Mouse (Mus musculus): ENCODE data around the gene Rnf113a2.

Gene Rnf113a2

GRCm38 (mm10) chr12:84407874-84408818, 8.8 kb upstream of the Rnf113a2 start:
- peak; percentile 86 for DNase-seq (ENCODE audit: low read depth)

DNA sequence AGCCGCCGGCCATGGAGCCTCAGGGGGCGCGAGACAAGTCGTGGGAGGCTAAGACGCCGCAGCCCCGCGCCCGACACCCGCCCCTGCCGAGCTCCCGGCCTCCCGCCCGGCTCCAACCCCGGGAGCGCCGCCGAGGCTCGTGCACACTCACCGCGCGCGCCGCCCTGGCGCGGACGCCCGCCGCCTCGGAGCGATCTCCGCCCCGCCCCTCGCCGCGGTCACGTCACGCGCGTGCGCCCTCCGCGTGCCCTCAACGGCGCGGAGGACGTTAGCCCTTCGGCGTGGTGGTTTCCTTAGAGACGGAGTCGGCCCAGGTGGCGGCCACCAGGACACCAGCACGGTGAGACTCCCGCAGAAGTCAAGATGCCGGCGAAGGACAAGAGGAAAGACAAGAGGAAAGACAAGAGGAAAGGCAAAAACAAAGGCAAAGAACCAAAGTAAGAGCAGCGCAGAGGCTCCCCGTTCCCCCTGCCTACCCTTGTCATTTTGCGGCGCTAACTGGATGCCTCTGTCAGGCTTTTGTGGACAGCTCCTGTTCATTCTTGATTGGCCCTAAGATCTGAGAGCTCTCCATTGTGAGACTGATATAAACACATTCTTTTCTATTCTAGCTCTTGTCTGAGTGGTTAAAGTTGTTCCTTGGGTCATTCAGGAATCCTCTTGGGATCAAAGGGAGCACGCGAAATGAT, 8.0 kb upstream of the Rnf113a2 start, which contains the start of the genes Entpd5 and Bbof1:
Gene Entpd5 (minus strand): TSS at position 211 of the 689 bp plus-strand sequence.
Gene Bbof1 (plus strand): TSS at position 253 of the 689 bp plus-strand sequence.
- DNase-seq (ENCODE audit: low read depth): peak; percentile 92

- DNase-seq (ENCODE audit: low read depth): no peak
Observed at GRCm38 (mm10) chr12:84417605-84417922, 568 bp downstream of the Rnf113a2 start.

DNA sequence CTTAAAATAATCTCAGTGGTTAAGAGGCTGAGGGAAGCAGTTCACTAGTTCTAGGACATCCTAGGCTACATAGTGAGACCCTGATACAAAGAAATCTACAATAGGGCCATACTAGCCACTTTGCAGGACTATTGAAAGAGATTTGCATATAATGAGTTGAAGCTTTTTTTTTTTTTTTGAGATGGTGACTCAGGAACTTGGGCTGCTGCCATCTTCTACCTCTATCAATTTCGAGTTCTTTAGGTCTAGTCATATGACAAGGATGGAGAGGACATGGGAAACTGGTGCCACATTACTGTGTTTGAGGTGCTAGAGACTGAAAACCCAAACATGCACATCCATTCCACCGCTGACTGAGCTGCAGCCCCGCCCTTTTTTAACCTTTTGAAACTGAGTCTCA, 7.0 kb downstream of the Rnf113a2 start:
- DNase-seq (ENCODE audit: low read depth): no peak

DNA sequence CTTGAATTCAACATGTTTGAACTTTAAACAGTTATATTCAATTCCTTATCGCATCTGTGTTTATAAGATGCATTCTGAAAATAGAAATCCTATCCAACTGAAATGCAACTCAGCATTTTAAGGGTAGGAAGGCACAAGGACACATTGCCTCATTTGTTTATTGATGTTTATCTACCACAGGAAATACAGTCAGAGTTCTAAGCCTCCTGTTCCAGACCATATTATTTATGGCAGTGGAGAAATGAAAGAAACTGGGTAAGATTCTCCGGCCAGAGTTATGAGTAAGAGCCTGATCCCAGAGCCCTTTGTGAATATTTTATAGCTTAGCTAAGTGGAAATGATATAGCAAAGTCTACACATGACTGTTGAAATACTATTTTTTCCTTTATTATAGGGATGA, 12.8 kb downstream of the Rnf113a2 start:
- no peak for DNase-seq (ENCODE audit: low read depth)

GRCm38 (mm10) chr12:84438697-84439096, 21.7 kb downstream of the Rnf113a2 start:
- DNase-seq (ENCODE audit: low read depth): no peak

- DNase-seq (ENCODE audit: low read depth): no peak
Observed at GRCm38 (mm10) chr12:84442526-84442925, 25.5 kb downstream of the Rnf113a2 start.

- no peak for DNase-seq (ENCODE audit: low read depth)
Observed at GRCm38 (mm10) chr12:84447386-84447785, 30.4 kb downstream of the Rnf113a2 start.

GRCm38 (mm10) chr12:84448181-84448580, 31.2 kb downstream of the Rnf113a2 start:
- no peak for DNase-seq (ENCODE audit: low read depth)

GRCm38 (mm10) chr12:84449887-84450286, 32.9 kb downstream of the Rnf113a2 start:
- peak; percentile 15 for DNase-seq (ENCODE audit: low read depth)

GRCm38 (mm10) chr12:84450351-84450717, 33.3 kb downstream of the Rnf113a2 start:
- no peak for DNase-seq (ENCODE audit: low read depth)

GRCm38 (mm10) chr12:84450718-84451646, 34.0 kb downstream of the Rnf113a2 start, which contains the start of the genes Aldh6a1 and Lin52:
Aldh6a1 (minus strand) TSS chr12:84451004.
Lin52 (plus strand) TSS chr12:84451422.
- DNase-seq (ENCODE audit: low read depth): peak; percentile 98

GRCm38 (mm10) chr12:84451801-84452200, 34.8 kb downstream of the Rnf113a2 start:
- no peak for DNase-seq (ENCODE audit: low read depth)

GRCm38 (mm10) chr12:84456911-84457310, 39.9 kb downstream of the Rnf113a2 start:
- no peak for DNase-seq (ENCODE audit: low read depth)

- DNase-seq (ENCODE audit: low read depth): no peak
Observed at GRCm38 (mm10) chr12:84459845-84460244, 42.8 kb downstream of the Rnf113a2 start.

DNA sequence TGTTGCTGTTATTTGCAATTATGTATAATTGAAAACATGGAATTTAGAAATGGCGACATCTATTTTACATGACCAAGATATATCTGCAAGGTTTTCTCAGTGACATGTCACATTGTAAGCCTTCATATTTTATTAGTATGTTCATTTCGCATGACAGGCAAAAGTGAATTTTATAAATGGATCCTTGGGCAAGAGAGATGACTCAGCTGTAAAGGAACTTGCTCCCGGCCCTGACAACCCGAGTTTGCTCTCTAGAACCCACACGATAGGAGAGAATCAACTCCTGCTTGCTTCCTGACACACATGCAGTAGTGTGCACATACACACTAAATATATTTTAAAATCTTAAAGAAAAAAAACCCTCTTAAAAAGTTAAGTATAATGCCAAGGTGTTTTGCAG, 44.4 kb downstream of the Rnf113a2 start:
- no peak for DNase-seq (ENCODE audit: low read depth)

DNA sequence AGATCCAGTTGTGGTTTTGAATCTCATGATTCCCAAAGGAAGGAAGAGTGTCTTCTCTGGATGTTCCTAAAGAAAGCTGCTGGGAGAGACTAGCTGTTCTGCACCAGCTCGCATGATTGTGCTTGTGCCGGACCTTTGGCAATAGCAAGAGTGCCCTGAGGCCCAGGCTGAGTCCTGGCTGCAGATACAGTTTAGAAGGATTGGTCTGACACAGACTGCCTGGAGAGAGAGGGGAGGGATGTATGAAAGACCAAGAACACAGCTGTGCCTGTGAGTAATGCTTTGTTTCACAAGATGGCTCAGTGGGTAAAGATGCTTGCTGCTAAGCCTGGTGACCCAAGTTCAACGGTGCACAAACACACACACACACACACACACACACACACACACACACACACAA, 45.9 kb downstream of the Rnf113a2 start:
- DNase-seq (ENCODE audit: low read depth): no peak

Measured in naive thymus-derived CD4-positive, alpha-beta T cell, adult 2 months (primary cell).